Mouse (Mus musculus) liver, adult 2 months (tissue): ENCODE data around the gene Cfl2. TPM values are rescaled to one million over a fixed set of nuclear protein-coding genes. Genes with fewer than 3 reads are reported as not detected.
"Not testable (repeated sequence)": the region's sequence is repeated elsewhere in the genome, so short reads cannot be mapped to it uniquely, and the experiment has no call there.

Source experiments
- DNase-seq: peaks from one replicate; pipeline ENCODE4 v3.0.0-alpha.2; 2011; ENCODE audit warnings: low read depth, low spot score; ENCODE audit errors: extremely low read depth
- H3K27ac ChIP-seq: fragments of 200-500 bp; replicated peaks from 2 replicates; pipeline ENCODE4 v1.5.1; 2012; ENCODE audit warnings: low read depth, mild to moderate bottlenecking, control low read depth, inconsistent platforms, low read length; ENCODE audit not compliant: insufficient read depth
- H3K27me3 ChIP-seq: fragments of 200-500 bp; 2 replicates; pipeline ENCODE4 v1.6.1; 2012; ENCODE audit warnings: mild to moderate bottlenecking, moderate library complexity, low read length, inconsistent platforms; ENCODE audit not compliant: control insufficient read depth, insufficient read depth
- H3K36me3 ChIP-seq: fragments of 200-500 bp; 2 replicates; pipeline ENCODE4 v1.6.1; 2012; ENCODE audit warnings: low read length, inconsistent platforms; ENCODE audit not compliant: control insufficient read depth, insufficient read depth
- H3K4me1 ChIP-seq: fragments of 200-500 bp; 2 replicates; pipeline ENCODE4 v1.6.1; 2011; ENCODE audit warnings: low read length; ENCODE audit not compliant: control insufficient read depth, insufficient read depth
- H3K4me3 ChIP-seq: fragments of 200-500 bp; 2 replicates; pipeline ENCODE4 v1.5.1; 2011; ENCODE audit warnings: low read depth, mild to moderate bottlenecking, control low read depth, low read length, moderate library complexity; ENCODE audit not compliant: insufficient read depth
- H3K79me2 ChIP-seq: fragments of 200-500 bp; 2 replicates; pipeline ENCODE4 v1.6.1; 2012; ENCODE audit warnings: inconsistent platforms, mild to moderate bottlenecking, low read length, moderate library complexity; ENCODE audit not compliant: control insufficient read depth, insufficient read depth
- H3K9ac ChIP-seq: fragments of 200-500 bp; 2 replicates; pipeline ENCODE4 v1.6.1; 2012; ENCODE audit warnings: low read depth, mild to moderate bottlenecking, control low read depth, inconsistent platforms, low read length
- CTCF ChIP-seq: fragments of 200-500 bp; IDR thresholded peaks from 2 replicates; pipeline ENCODE4 v1.5.1; 2011; ENCODE audit warnings: low read depth, low read length, control low read depth
- POLR2A ChIP-seq: fragments of 200-500 bp; IDR thresholded peaks from 2 replicates; pipeline ENCODE4 v1.6.1; 2011; ENCODE audit warnings: low read length, control low read depth; ENCODE audit not compliant: insufficient read depth; ENCODE audit errors: extremely low read depth
- WGBS: fragments of 180-500 bp; shearing (Covaris S2); methylation state at CpG from one replicate; pipeline ENCODE4 v1.1.7; 2018; 5-methylcytosine and 5-hydroxymethylcytosine counted together
- polyA plus RNA-seq: library from polyadenylated mRNA; depleted of rRNA; stranded (reverse); fragments of >200 nt; gene quantifications from 2 replicates; pipeline ENCODE4 v1.2.3, GENCODE M21; 2012; rRNA removed
- total RNA-seq: library from RNA; depleted of rRNA; stranded (reverse); fragments of >200 nt; gene quantifications from 2 replicates; pipeline ENCODE4 v1.2.3, GENCODE M21; 2014; rRNA removed

Cfl2 gene
- 56.5 and 64.6 TPM in 2 replicates for total RNA-seq
- 10.8 and 14.6 TPM in 2 replicates for polyA plus RNA-seq

- Histone ChIP-seq H3K9ac (peak within 1 kb of the TSS; percentile 98), H3K27me3 (no peaks in the 10 kb centered on the region), H3K4me1 (peaks cover 4% of the 10 kb centered on the region; the same call in 1 of the 2 replicates), H3K27ac (peak within 1 kb of the TSS; percentile 58), H3K79me2 (no peaks in the 10 kb centered on the region), H3K36me3 (peaks cover 9% of the 10 kb centered on the region), H3K4me3 (peak within 1 kb of the TSS; percentile 72)
- under 1% methylated on average over 79 of the region's 82 CpGs for WGBS
- DNase-seq, result peak; percentile 36
- TF ChIP-seq CTCF (no peak), POLR2A (peak; percentile 21; the same call in 1 of the 2 replicates)
Measured at GRCm38 (mm10) chr12:54862606-54863535, at the start of gene Cfl2. Gene Cfl2 (minus strand): TSS chr12:54862877.

GRCm38 (mm10) chr12:54910387-54910786, 47.7 kb upstream of the Cfl2 start:
- Histone ChIP-seq H3K36me3 (peaks cover 48% of the 10 kb centered on the region), H3K79me2 (no peaks in the 10 kb centered on the region), H3K27ac (no peak overlapping the region), H3K4me3 (no peak overlapping the region), H3K4me1 (no peaks in the 10 kb centered on the region), H3K9ac (no peak overlapping the region), H3K27me3 (no peaks in the 10 kb centered on the region)
- TF ChIP-seq POLR2A (no peak), CTCF (no peak)
- DNase-seq, result no peak
- WGBS, result 72% methylated on average over 3 of the region's 3 CpGs

DNA sequence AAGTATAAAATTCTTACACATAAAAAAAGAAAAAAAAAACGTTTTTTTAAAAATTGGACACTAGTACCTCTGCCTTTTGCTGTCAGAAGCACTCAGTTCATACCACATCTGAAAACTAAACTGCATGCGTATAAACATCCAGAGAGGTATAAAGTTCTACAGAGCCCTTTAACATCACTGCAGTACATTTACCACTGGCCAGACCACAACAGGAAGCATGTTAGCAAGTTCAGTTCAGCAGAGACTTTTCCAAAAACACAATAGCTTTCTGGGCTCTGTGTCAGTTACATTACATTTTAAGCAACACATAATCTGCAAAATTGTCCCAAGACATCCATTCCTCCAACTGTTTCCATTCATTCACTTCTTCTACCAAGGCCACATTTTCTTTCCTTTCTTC, 29.9 kb upstream of the Cfl2 start:
- not testable (repeated sequence) for H3K4me3 ChIP-seq, H3K27me3 ChIP-seq, DNase-seq, H3K79me2 ChIP-seq, H3K4me1 ChIP-seq, H3K9ac ChIP-seq, H3K27ac ChIP-seq
- 61% methylated on average over 2 of the region's 2 CpGs for WGBS
- H3K36me3 ChIP-seq, result peaks cover 23% of the 10 kb centered on the region

- H3K27ac ChIP-seq, result no peak overlapping the region
- H3K36me3 ChIP-seq, result peaks cover 14% of the 10 kb centered on the region
- H3K9ac ChIP-seq, result no peak overlapping the region
- no peaks in the 10 kb centered on the region for H3K27me3 ChIP-seq
- WGBS, result 99% methylated on average over 2 of the region's 2 CpGs
- no peaks in the 10 kb centered on the region for H3K79me2 ChIP-seq
- no peak overlapping the region for H3K4me3 ChIP-seq
- TF ChIP-seq POLR2A (no peak), CTCF (0 out of 2 replicates have a peak, but pooled peaks have one; percentile 25)
- no peak for DNase-seq
- H3K4me1 ChIP-seq, result no peaks in the 10 kb centered on the region
Measured at GRCm38 (mm10) chr12:54890426-54890825, 27.7 kb upstream of the Cfl2 start.

DNA sequence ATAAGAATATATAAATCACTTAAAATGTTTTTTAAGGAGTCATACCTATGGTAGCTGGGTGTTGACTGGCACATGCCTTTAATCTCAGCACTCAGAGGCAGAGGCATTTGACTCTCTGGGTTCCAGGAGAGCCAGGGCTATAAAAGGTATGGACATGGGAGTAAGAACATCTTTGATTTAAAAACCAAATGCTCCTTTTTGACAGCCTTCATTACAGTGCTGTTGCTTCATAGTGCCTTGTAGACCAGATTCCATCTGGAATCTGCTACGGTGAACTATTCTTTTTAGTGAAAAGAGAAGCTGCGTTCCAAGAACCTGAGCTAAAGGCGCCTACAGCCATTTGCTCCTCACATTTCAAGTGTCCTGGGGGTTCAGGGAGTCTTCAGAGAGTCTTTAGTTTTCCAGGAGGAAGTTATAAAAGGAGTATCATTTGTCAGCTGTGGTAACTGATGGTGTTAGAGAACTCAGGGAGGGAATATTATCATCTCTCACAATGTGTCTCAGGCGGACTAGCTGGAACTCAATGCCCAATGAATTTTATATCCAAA, 25.0 kb upstream of the Cfl2 start:
- Histone ChIP-seq H3K4me3 (no peak overlapping the region), H3K79me2 (no peaks in the 10 kb centered on the region), H3K27ac (no peak overlapping the region), H3K36me3 (peaks cover 3% of the 10 kb centered on the region; the same call in 1 of the 2 replicates), H3K27me3 (no peaks in the 10 kb centered on the region), H3K9ac (no peak overlapping the region), H3K4me1 (no peaks in the 10 kb centered on the region)
- TF ChIP-seq CTCF (no peak), POLR2A (no peak)
- WGBS, result 95% methylated on average over 4 of the region's 4 CpGs
- no peak for DNase-seq

- WGBS, result 2% methylated on average over 6 of the region's 6 CpGs
- no peak overlapping the region for H3K9ac ChIP-seq
- H3K27ac ChIP-seq, result no peak overlapping the region
- H3K79me2 ChIP-seq, result no peaks in the 10 kb centered on the region
- no peaks in the 10 kb centered on the region for H3K4me1 ChIP-seq
- no peak overlapping the region for H3K4me3 ChIP-seq
- H3K27me3 ChIP-seq, result no peaks in the 10 kb centered on the region
- no peaks in the 10 kb centered on the region for H3K36me3 ChIP-seq
- peak; percentile 57 for TF ChIP-seq CTCF
- no peak for TF ChIP-seq POLR2A
- peak; percentile 61 for DNase-seq
Measured at GRCm38 (mm10) chr12:54879630-54880029, 17.0 kb upstream of the Cfl2 start.
